Mouse (Mus musculus) kidney, embryonic 14.5 days (tissue): ENCODE measurements around the gene Sec1. TPM values are rescaled to one million over a fixed set of nuclear protein-coding genes. Genes with fewer than 3 reads are reported as not detected.
"Not testable (repeated sequence)": the region's sequence is repeated elsewhere in the genome, so short reads cannot be mapped to it uniquely, and the experiment has no call there.

ENCODE experiments used
- ATAC-seq: fragments of 200-750 bp; cut with Nextera tagmentation; 2 replicates; pipeline ENCODE4 v1.8.0; 2017; ENCODE audit warnings: moderate number of reproducible peaks, mild to moderate bottlenecking, moderate TSS enrichment, moderate library complexity; ENCODE audit not compliant: low FRiP score, low TSS enrichment
- H3K27ac ChIP-seq: fragments of 300-500 bp; sonication (generic); 2 replicates; pipeline ENCODE4 v1.5.1; 2014; ENCODE audit warnings: low read depth, mild to moderate bottlenecking, low read length, moderate library complexity, mixed read lengths
- H3K27me3 ChIP-seq: fragments of 300-500 bp; sonication (generic); 2 replicates; pipeline ENCODE4 v1.6.1; 2014; ENCODE audit warnings: mild to moderate bottlenecking, low read length; ENCODE audit not compliant: control insufficient read depth, insufficient read depth
- H3K36me3 ChIP-seq: fragments of 300-500 bp; sonication (generic); 2 replicates; pipeline ENCODE4 v1.6.1; 2014; ENCODE audit warnings: low read length, mixed read lengths; ENCODE audit not compliant: control insufficient read depth, insufficient read depth
- H3K4me1 ChIP-seq: fragments of 300-500 bp; sonication (generic); 2 replicates; pipeline ENCODE4 v1.6.1; 2014; ENCODE audit warnings: low read length, mixed read lengths; ENCODE audit not compliant: control insufficient read depth, insufficient read depth
- H3K4me2 ChIP-seq: fragments of 300-500 bp; sonication (generic); replicated peaks from 2 replicates; pipeline ENCODE4 v1.6.1; 2014; ENCODE audit warnings: low read depth, mild to moderate bottlenecking, low read length
- H3K4me3 ChIP-seq: fragments of 300-500 bp; sonication (generic); 2 replicates; pipeline ENCODE4 v1.5.1; 2014; ENCODE audit warnings: mild to moderate bottlenecking, low read length
- H3K9ac ChIP-seq: fragments of 300-500 bp; sonication (generic); 2 replicates; pipeline ENCODE4 v1.6.1; 2014; ENCODE audit warnings: low read depth, mild to moderate bottlenecking, low read length, moderate library complexity
- H3K9me3 ChIP-seq: fragments of 300-500 bp; sonication (generic); 2 replicates; pipeline ENCODE4 v1.6.1; 2016; ENCODE audit warnings: low read length; ENCODE audit not compliant: control insufficient read depth
- WGBS: fragments of 180-500 bp; shearing (Covaris S2); extraction: QIAGEN DNeasy Blood & Tissue Kit; methylation state at CpG from one replicate; pipeline ENCODE4 v1.1.7; 2014; 5-methylcytosine and 5-hydroxymethylcytosine counted together
- polyA plus RNA-seq: library from polyadenylated mRNA; unstranded; fragments of >200 nt; fragmentation: Nextera tagmentation; extraction: Ambion mirVana; gene quantifications from 2 replicates; pipeline ENCODE4 v1.2.1, GENCODE M21; 2014

Gene Sec1
- polyA plus RNA-seq, 1 experiment from 2014 or later, result 0.28 TPM

DNA sequence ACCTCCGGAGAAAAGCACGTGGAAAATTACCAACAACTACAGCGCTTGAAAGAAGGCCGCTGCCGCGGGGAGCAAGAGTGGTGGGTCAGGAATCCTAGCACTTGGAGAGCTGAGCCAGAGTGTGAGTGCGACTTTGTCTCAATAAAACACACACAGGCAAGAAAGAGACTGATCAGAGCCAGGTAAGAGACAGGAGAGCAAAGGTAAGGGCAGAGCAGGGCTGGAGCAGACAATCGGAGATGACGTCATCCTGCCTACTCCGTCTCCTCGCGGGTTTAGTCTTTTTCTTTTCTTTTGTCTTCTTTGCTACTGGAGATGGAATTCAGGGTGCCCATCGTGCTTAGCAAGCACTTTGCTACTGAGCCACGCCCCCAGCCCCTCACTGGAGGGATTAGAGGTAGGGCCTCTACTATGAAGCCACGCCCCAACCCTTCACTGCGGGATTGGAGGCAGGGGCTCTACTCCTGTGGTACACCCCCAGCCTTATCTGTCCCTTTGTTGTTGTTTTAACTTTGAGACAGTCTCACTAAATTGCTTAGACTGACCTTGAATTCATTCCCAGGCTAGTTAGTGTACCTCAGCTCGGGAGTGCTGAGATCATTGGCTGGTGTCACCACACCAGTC is 39.7 kb downstream of the Sec1 start:
- no peaks in the 10 kb centered on the region for H3K4me1 ChIP-seq
- no peak for ATAC-seq
- 41% methylated on average over 17 of the region's 17 CpGs for WGBS
- no peak overlapping the region for H3K9ac ChIP-seq
- H3K4me3 ChIP-seq, result no peak overlapping the region
- no peaks in the 10 kb centered on the region for H3K9me3 ChIP-seq
- H3K27me3 ChIP-seq, result no peaks in the 10 kb centered on the region
- H3K36me3 ChIP-seq, result no peaks in the 10 kb centered on the region
- no peak overlapping the region for H3K27ac ChIP-seq
- peak overlapping the region; percentile 18; the same call in 1 of the 2 replicates for H3K4me2 ChIP-seq

DNA sequence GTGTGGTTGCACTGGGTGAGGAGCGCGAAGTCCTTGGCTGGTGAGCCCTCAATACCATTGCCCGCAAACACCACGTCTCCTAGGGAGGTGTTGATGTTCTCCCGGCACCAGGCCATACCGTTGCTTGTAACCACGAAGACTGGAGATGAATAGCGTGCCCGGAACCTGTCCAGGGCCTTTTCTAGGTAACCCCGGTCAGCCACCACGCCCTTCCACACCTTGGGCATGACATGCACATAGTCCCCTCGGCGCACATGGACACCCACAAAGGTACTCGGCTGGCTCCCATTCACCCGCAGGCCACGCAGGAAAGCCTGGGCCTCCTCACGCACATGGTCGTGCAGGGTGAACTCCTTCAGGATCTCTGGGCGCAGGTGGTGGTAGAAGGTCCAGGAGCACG is 43.7 kb downstream of the Sec1 start:
- not testable (repeated sequence) for H3K27me3 ChIP-seq, H3K27ac ChIP-seq, H3K36me3 ChIP-seq, H3K9me3 ChIP-seq, H3K4me1 ChIP-seq, H3K4me2 ChIP-seq, ATAC-seq, H3K4me3 ChIP-seq, H3K9ac ChIP-seq
- 96% methylated on average over 18 of the region's 20 CpGs for WGBS

DNA sequence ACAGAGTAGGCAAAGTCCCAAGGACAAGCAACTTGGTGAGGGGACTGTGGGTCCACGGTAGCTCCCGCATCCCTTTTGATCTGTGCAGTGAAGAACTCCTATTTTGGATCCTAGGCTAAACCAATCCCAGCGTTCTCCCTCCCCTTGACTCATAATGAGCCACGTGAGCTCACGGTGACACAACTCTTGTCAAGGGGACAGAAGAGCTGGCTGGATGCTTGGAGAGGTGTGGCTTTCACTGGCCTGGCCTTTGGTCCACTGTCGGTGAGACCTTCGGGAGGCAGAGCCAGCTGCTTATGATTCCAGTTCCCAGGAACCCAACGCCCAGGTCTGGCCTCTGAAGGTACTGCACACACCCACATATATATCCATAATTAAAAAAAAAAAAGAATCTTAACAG is 44.9 kb downstream of the Sec1 start:
- Histone ChIP-seq H3K27ac (no peak overlapping the region), H3K4me1 (peaks cover 7% of the 10 kb centered on the region; the same call in 1 of the 2 replicates), H3K4me3 (no peak overlapping the region), H3K9me3 (no peaks in the 10 kb centered on the region), H3K9ac (no peak overlapping the region), H3K27me3 (no peaks in the 10 kb centered on the region), H3K36me3 (no peaks in the 10 kb centered on the region), H3K4me2 (no peak overlapping the region)
- ATAC-seq, result no peak
- WGBS, result 76% methylated on average over 8 of the region's 8 CpGs

DNA sequence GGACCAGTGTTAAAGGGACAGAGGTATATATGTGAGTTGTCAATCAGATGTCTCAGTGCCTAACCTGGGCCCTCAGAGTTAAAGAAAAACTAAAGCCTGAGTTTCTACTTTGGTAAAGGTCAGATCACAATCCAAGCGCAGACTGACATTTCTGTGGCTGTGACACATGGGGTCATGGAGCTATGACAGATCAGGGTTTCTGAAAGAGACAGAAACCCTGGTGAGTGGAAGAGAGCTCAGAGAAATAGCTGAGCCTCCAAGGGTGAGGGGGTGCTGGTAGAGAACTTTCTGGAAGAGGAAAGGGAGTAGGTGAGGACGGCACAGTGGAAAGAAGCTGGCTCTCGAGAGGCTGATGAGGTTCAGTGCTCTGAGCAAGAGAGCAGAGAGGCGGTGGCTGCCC is 47.5 kb downstream of the Sec1 start:
- H3K4me2 ChIP-seq, result no peak overlapping the region
- H3K9ac ChIP-seq, result no peak overlapping the region
- H3K36me3 ChIP-seq, result no peaks in the 10 kb centered on the region
- no peak for ATAC-seq
- peaks cover 24% of the 10 kb centered on the region for H3K4me1 ChIP-seq
- 63% methylated on average over 4 of the region's 4 CpGs for WGBS
- no peak overlapping the region for H3K4me3 ChIP-seq
- H3K9me3 ChIP-seq, result no peaks in the 10 kb centered on the region
- no peaks in the 10 kb centered on the region for H3K27me3 ChIP-seq
- H3K27ac ChIP-seq, result no peak overlapping the region

DNA sequence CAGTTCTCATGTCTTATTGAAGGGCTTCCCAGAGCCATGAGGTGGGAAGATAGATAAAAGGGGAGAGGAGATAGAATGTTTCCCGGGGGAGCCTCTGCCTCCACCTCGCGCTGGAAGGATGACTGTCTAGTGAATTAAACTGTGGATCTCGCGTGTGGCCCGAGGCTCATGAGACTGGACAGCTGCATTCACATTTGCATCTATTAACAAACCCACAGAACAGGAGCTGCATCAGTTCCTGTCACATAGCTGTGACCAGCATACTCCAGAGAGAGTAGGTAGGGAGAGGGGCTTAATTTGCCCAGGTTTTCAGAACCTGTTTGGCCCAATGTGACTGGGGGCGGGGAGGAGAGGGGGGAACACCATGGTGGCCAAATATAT is 48.6 kb downstream of the Sec1 start:
- 86% methylated on average over 7 of the region's 7 CpGs for WGBS

DNA sequence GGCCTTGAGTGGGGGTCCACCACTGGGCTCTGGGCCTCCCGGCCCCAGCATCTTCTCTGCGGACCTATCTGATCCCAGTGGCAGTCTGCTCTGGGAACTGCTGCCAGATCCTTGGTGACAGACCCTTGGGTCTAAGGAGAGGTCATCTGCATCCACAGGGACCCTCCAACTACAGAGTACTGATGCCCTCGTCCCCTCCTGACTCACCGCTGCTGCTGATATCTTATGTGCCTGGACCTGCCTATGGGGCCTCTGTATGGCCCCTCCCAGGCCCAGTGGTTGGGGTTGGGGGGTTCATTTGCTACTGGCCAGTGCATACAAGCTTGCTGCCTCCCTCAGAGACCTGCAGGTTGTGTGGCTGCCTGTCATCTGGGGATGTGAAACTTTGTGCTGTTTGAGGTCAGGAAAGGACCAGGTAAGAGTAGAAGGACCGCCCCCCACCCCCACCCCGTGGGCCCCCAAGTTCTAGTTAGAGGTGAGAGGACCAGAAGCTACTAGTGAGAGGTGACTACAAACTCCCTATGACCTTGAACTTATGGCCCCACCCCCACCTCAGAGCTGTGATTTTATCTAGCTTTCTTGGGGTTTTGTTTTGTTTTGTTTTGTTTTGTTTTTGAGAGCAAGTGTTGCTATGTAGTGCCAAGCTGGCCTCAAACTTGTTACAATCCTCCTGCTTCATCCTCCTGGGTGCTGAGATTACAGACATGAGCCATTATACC is 49.2 kb downstream of the Sec1 start:
- no peak for ATAC-seq

More for the DNA sequence above, 48.6 kb downstream of the Sec1 start:
- no peak overlapping the region for H3K4me2 ChIP-seq
- H3K4me1 ChIP-seq, result peaks cover 33% of the 10 kb centered on the region
- H3K36me3 ChIP-seq, result no peaks in the 10 kb centered on the region
- no peak for ATAC-seq
- no peaks in the 10 kb centered on the region for H3K27me3 ChIP-seq
- no peaks in the 10 kb centered on the region for H3K9me3 ChIP-seq
- no peak overlapping the region for H3K4me3 ChIP-seq
- H3K9ac ChIP-seq, result no peak overlapping the region
- no peak overlapping the region for H3K27ac ChIP-seq

DNA sequence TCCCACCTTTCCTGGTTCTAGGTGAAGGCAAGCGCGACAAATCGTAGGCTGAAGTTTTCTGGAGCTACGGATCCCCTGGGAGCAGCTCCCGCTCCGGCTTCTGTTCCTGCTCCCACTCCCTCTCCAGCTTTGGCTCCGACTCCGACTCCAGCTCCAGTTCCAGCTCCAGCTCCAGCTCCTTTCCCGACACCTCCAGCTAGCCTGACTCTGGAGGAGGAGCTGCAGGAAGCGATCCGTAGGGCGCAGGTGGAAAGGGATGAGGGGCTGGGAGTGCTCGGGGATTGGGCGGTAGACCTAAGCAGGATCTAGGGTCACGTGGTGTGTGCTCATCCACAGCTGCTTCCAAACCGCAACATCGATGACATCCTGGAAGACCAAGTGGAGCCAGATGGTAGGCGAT is 50.0 kb downstream of the Sec1 start:
- no peaks in the 10 kb centered on the region for H3K36me3 ChIP-seq
- ATAC-seq, result no peak
- 7% methylated on average over 18 of the region's 18 CpGs for WGBS
- no peaks in the 10 kb centered on the region for H3K27me3 ChIP-seq
- H3K9ac ChIP-seq, result peak overlapping the region; percentile 50
- H3K4me2 ChIP-seq, result peak overlapping the region; percentile 74
- H3K4me3 ChIP-seq, result peak overlapping the region; percentile 46
- H3K4me1 ChIP-seq, result peaks cover 46% of the 10 kb centered on the region
- H3K9me3 ChIP-seq, result no peaks in the 10 kb centered on the region
- H3K27ac ChIP-seq, result peak overlapping the region; percentile 85

More for the DNA sequence above, 49.2 kb downstream of the Sec1 start:
- Histone ChIP-seq H3K4me2 (peak overlapping the region; percentile 74; the same call in 1 of the 2 replicates), H3K4me3 (no peak overlapping the region; the same call in 1 of the 2 replicates), H3K27me3 (no peaks in the 10 kb centered on the region), H3K4me1 (peaks cover 38% of the 10 kb centered on the region), H3K9ac (no peak overlapping the region), H3K27ac (0 out of 2 replicates have a peak overlapping the region, but pooled peaks have one; percentile 85), H3K36me3 (no peaks in the 10 kb centered on the region), H3K9me3 (no peaks in the 10 kb centered on the region)
- WGBS, result 67% methylated on average over 6 of the region's 6 CpGs

DNA sequence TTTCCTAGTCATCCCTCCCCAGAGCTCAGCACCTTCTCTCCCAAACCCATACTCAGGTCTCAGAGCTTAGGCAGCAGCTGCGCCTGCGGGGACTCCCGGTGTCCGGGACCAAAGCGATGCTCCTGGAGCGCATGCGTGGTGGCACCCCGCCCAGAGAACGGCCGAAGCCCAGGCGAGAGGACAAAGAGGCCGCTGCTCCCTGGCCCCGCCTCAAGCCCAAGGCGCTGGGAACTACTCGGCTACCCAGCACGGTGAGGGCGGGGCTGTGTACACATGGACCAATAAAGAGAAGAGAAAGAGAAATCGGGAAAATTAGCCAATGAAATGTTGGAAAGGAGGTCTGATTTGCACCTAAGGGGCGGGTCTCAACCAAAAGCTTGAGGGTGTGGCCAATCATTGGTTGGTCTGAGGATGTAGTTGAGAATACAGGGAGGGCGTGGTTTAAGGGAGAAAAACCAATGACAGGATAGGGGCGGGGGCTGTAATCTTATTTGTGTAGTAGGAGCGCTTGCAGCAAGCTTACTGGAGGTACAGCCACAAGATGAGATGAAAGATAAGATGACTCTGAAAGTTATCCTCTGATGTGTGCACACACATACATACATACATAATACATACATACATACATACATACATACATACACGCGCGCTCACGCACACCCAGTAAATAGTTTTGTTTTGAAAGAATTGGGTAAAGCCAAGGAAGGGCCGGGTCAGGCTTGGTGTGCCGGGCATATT is 50.6 kb downstream of the Sec1 start:
- WGBS, result 2% methylated on average over 28 of the region's 28 CpGs
- Histone ChIP-seq H3K9ac (peak overlapping the region; percentile 76), H3K4me1 (peaks cover 46% of the 10 kb centered on the region), H3K27me3 (no peaks in the 10 kb centered on the region), H3K27ac (peak overlapping the region; percentile 92), H3K4me2 (peak overlapping the region; percentile 82), H3K4me3 (peak overlapping the region; percentile 46), H3K9me3 (no peaks in the 10 kb centered on the region), H3K36me3 (no peaks in the 10 kb centered on the region)
- ATAC-seq, result peak; percentile 94
